Mouse (Mus musculus): ENCODE results near the gene Cd302.

DNA sequence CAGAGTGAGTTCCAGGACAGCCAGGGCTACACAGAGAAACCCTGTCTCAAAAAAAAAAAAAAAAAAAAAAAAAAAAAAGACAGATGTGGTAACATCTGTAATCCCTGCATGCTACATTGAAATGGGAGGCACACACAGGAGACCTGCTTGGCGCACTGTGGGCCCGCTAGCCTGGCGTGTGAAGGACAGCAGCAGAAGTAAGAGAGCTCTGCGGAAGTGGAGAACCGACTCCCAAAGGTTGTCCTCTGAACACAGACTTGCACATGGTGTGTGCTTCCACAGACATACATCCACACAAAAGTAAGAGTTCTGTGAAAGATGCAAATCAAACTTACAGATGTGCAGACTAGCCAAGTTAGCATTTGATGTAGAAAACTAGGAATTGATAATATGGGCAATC lies 25.1 kb downstream of the Cd302 start:
- TF ChIP-seq CTCF (IDR thresholded peaks at IDR 0.05; ENCODE audit: borderline replicate concordance, extremely low read depth, insufficient read depth, insufficient read length) = no peak
- no peak for TF ChIP-seq POLR2A (IDR thresholded peaks at IDR 0.05; ENCODE audit: borderline replicate concordance, extremely low read depth, insufficient read depth, insufficient read length, poor library complexity, severe bottlenecking)
